16 mouse cellular contexts compared by ENCODE assay signal in the genomic region with DNA sequence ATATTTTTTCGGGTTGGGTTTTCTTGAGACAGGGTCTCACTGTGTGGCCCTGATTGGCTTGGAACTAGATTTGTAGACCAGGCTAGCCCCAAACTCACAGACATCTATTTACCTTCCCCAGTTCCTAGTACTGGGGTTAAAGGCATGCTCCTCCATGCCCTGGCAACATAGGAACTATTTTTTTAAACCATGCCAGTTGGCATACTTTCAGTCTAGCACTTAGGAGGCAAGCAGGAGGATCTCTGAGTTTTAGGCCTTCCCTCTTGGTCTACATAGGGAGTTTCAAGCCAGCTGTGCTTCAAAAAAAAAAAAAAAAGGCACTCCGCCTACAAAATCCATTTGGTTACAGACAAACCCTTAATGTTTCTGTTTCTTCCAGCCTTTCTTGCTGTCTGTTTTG.
"Had no signal": no experiment of that assay in that cellular context is flagged by ENCODE, and none has a peak within 500 bp of the region (broad histone marks: within the 10 kb centered on the region; RNA-seq: fewer than 3 reads in every experiment).

No protein-coding gene starts in this region.

- H3K36me3 ChIP-seq: stomach, embryonic 15.5 days had no signal

- H3K9me3 ChIP-seq: midbrain, embryonic 10.5 days; midbrain, embryonic 12.5 days; neural tube, embryonic 13.5 days; neural tube, embryonic 15.5 days; stomach, embryonic 15.5 days had no signal

- H3K9ac ChIP-seq: lung, embryonic 14.5 days; midbrain, embryonic 12.5 days; neural tube, embryonic 13.5 days; neural tube, embryonic 15.5 days; stomach, embryonic 15.5 days had no signal

- DNase-seq: lung, adult 18-20 months; lung, embryonic 14.5 days; lung, postnatal 10 days; lung, postnatal 4 days; midbrain, embryonic 14.5 days; right cerebral cortex, postnatal 14 days; thymus, adult 2 months; thymus, postnatal 25 days; thymus, postnatal 4 days had no signal

- ATAC-seq: midbrain, embryonic 16.5 days had no signal

- H3K4me2 ChIP-seq: lung, embryonic 14.5 days; midbrain, embryonic 12.5 days; neural tube, embryonic 13.5 days; neural tube, embryonic 15.5 days; stomach, embryonic 15.5 days had no signal

- H3K27ac ChIP-seq: midbrain, embryonic 10.5 days; midbrain, embryonic 12.5 days; neural tube, embryonic 13.5 days; neural tube, embryonic 15.5 days had no signal

- H3K27me3 ChIP-seq: neural tube, embryonic 13.5 days; neural tube, embryonic 15.5 days; stomach, embryonic 15.5 days had no signal

- H3K4me3 ChIP-seq: midbrain, embryonic 10.5 days; midbrain, embryonic 12.5 days; myocyte; neural tube, embryonic 13.5 days; neural tube, embryonic 15.5 days; stomach, embryonic 15.5 days had no signal
